Mouse (Mus musculus) cerebellum, adult 2 months (tissue): Measurements from ENCODE around the gene R3hdm2. TPM values are rescaled to one million over a fixed set of nuclear protein-coding genes. Genes with fewer than 3 reads are reported as not detected.

Source experiments
- DNase-seq, 2 experiments: peaks; one replicate each; pipeline ENCODE4 v3.0.0; 2021
- H3K27ac ChIP-seq: fragments of 200-500 bp; 2 replicates; pipeline ENCODE4 v1.5.1; 2012; ENCODE audit warnings: low read length, control low read depth, inconsistent platforms; ENCODE audit not compliant: insufficient read depth
- H3K27me3 ChIP-seq: fragments of 200-500 bp; 2 replicates; pipeline ENCODE4 v1.6.1; 2012; ENCODE audit warnings: inconsistent platforms, mild to moderate bottlenecking, low read length, moderate library complexity; ENCODE audit not compliant: control insufficient read depth, insufficient read depth
- H3K4me1 ChIP-seq: fragments of 200-500 bp; 2 replicates; pipeline ENCODE4 v1.6.1; 2011; ENCODE audit warnings: low read length; ENCODE audit not compliant: control insufficient read depth, insufficient read depth
- H3K4me3 ChIP-seq: fragments of 200-500 bp; replicated peaks from 2 replicates; pipeline ENCODE3; 2011; ENCODE audit warnings: mild to moderate bottlenecking, low read depth, low read length, control low read depth; ENCODE audit not compliant: insufficient read depth
- CTCF ChIP-seq: fragments of 200-500 bp; IDR thresholded peaks from 2 replicates; pipeline ENCODE4 v1.5.1; 2011; ENCODE audit warnings: low read depth, mild to moderate bottlenecking, control low read depth, low read length, moderate library complexity, borderline replicate concordance; ENCODE audit not compliant: insufficient read depth
- POLR2A ChIP-seq: fragments of 200-500 bp; IDR thresholded peaks from 2 replicates; pipeline ENCODE4 v1.6.1; 2011; ENCODE audit warnings: low read length, control low read depth, borderline replicate concordance; ENCODE audit not compliant: insufficient read depth
- WGBS: fragments of 180-500 bp; shearing (Covaris S2); methylation state at CpG from one replicate; pipeline ENCODE4 v1.1.7; 2018; 5-methylcytosine and 5-hydroxymethylcytosine counted together
- polyA plus RNA-seq: library from polyadenylated mRNA; depleted of rRNA; stranded (reverse); fragments of >200 nt; gene quantifications from 2 replicates; pipeline ENCODE4 v1.2.3, GENCODE M21; 2012

The R3hdm2 gene
- polyA plus RNA-seq, 1 experiment = 137 TPM

DNA sequence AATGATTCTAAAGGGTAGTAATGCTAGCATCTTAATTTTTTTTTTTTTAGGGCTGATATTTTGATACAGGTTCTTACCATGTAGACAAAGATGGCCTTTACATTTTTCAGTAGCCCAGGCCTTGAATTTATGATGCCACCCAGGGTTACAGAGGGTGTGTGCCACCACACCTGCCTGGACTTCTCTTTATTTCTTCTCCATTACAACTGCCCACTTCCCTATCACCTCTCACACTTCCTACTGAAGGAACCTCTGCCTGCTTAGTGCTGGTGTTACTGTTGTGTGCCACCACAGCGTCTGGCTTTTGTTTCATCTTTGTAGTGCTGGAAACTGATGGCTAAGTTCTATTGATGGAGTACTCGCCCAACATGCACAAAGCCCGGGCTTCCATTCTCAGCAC lies 19.4 kb upstream of the R3hdm2 start:
- 92% methylated on average over 3 of the region's 3 CpGs for WGBS
- DNase-seq = no peak
- no peak overlapping the region for H3K27ac ChIP-seq
- no peak overlapping the region for H3K4me3 ChIP-seq
- no peaks in the 10 kb centered on the region for H3K4me1 ChIP-seq
- TF ChIP-seq CTCF = no peak
- no peak for TF ChIP-seq POLR2A
- H3K27me3 ChIP-seq = no peaks in the 10 kb centered on the region

DNA sequence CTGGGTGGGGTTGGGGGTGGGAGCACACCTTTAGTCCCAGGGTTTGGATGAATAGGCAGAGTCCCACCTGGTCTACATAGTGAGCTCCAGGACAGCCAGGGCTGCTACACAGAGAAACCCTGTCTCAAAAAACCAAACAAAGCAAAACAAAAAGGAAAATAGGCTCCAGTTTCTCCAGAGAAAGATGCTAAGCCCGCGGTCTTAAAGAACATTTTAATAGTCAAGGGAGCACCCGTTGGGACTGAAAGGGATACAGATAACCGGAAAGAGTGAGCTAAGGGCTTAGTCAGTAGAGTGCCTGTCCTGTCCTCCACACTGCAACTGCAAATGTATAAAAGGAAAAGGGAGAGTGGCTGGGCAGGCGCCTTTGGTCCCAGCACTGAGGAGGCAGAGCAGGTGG lies 13.0 kb upstream of the R3hdm2 start:
- H3K4me1 ChIP-seq = no peaks in the 10 kb centered on the region
- DNase-seq = no peak
- no peak for TF ChIP-seq CTCF
- no peak for TF ChIP-seq POLR2A

DNA sequence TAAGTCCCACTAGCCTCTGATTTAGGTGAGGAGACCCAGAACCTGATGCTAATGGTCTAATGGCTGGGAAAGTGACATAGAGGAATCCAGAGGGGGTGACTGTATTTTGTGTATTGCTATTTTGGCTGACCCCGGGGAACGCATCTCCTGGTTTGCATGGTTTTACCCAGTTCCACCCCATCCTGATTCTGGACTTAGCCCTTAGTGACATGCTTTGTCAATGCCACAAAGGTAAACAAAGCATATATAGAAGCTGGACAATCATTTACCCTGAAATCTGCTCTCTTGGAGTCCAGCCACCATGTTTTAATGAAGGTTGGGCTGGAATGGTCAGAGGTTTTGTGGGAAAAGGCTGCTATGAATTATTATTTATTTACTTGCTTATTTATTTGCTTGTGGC lies 11.9 kb upstream of the R3hdm2 start:
- no peak for TF ChIP-seq CTCF
- H3K27me3 ChIP-seq = no peaks in the 10 kb centered on the region
- 83% methylated on average over 2 of the region's 2 CpGs for WGBS
- no peaks in the 10 kb centered on the region for H3K4me1 ChIP-seq
- no peak overlapping the region for H3K4me3 ChIP-seq
- DNase-seq = no peak
- H3K27ac ChIP-seq = no peak overlapping the region

More for the DNA sequence above, 13.0 kb upstream of the R3hdm2 start:
- Histone ChIP-seq H3K27ac (no peak overlapping the region), H3K27me3 (no peaks in the 10 kb centered on the region), H3K4me3 (no peak overlapping the region)
- 83% methylated on average over 5 of the region's 5 CpGs for WGBS

DNA sequence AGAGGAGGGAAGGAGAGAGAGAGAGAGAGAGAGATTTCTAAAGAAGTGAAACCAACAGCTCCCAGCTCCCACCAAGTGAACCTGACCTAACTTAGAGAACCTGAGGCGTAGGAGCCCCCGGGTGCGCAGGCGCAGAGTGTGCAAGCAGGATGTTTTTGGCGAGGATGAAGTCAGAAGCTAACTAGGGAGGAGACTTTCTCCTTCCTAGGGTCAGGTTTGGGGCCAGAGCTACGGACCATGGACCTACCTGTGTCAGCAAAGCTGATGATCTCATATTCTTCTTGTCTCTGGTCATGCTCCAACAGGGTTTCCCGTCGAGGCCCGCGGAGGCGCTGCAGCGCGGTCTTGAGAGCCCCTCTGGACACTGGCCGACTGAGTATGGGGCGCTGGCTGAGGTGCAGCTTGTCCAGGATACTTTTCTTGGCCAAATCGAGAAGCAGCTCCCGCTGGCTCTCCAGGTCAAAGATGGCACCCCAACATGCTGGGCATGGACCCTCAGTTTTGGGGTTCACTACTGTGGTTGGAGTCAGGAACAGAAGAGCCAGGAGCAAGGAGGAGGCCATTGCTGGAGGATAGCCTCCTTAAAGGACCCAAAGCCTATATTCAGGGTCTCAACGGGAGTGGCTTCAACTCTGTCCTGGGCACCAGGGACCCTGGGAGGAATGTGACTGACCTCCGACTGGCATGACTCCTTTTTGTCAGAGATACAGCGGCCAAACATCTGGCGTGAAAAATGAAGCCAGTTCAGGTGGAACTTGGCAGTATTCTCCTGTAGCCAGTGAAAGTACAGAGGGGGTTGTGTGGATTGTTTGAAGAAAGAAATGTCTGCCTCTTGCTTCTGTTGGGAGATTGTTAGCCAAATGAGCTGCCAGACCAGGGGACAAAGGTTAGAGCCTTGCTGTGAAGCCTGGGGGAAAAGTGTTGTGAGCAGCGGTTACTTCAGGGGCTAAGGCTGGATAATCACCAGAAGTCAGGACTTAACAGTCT lies 10.0 kb upstream of the R3hdm2 start, which contains the start of gene Inhbc:
TSS of gene Inhbc (minus strand) at position 598 of the 987 bp plus-strand sequence.
- 74% methylated on average over 22 of the region's 22 CpGs for WGBS
- TF ChIP-seq CTCF = no peak
- TF ChIP-seq POLR2A = no peak
- Histone ChIP-seq H3K27ac (no peak within 1 kb of the TSS), H3K27me3 (no peaks in the 10 kb centered on the region), H3K4me3 (no peak within 1 kb of the TSS), H3K4me1 (no peaks in the 10 kb centered on the region)
- DNase-seq = no peak

DNA sequence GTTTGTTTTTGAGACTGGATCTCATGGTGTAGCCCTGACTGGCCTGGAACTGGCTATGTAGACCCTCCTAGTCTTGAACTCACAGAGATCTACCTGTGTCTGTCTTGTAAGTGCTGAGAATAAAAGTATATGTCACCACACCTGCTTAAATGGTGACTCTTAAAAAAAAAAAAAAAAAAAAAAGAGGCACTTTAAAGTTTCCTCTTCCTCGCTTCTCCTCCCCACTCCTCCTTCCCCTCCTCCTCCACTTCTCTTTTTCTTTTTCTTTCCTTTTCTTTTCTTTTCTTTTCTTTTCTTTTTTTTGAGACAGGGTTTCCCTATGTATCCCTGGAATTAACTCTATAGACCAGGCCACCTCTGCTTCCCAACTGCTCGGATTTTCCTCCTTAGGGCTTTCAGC lies 9.1 kb upstream of the R3hdm2 start:
- no peak for TF ChIP-seq CTCF
- no peak for TF ChIP-seq POLR2A
- Histone ChIP-seq H3K4me1 (no peaks in the 10 kb centered on the region), H3K27ac (no peak overlapping the region), H3K27me3 (no peaks in the 10 kb centered on the region), H3K4me3 (no peak overlapping the region)
- 76% methylated on average over 2 of the region's 2 CpGs for WGBS
- DNase-seq = no peak

DNA sequence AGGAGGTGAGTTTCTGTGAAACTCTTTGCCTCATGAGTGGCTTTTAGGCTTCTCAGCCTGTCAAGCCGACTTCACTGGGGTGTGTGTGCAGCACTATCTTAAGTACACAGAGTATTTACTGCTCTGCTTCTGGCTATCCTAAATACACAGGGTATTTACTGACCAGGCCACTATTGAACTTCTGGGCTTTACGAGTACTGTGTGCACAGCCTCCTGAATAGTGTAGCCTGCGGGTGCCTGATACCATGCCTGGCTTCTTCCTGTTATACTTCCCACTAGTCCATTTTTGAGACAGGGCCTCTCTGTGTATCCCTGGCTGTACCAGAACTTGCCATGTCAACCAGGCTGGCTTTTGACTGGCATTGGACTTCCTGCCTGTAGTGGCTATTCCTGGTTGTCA lies 2.4 kb upstream of the R3hdm2 start:
- Histone ChIP-seq H3K27me3 (no peaks in the 10 kb centered on the region), H3K27ac (no peak overlapping the region), H3K4me1 (peaks cover 5% of the 10 kb centered on the region), H3K4me3 (no peak overlapping the region)
- no peak for DNase-seq
- 81% methylated on average over 3 of the region's 3 CpGs for WGBS
- no peak for TF ChIP-seq POLR2A
- TF ChIP-seq CTCF = no peak

DNA sequence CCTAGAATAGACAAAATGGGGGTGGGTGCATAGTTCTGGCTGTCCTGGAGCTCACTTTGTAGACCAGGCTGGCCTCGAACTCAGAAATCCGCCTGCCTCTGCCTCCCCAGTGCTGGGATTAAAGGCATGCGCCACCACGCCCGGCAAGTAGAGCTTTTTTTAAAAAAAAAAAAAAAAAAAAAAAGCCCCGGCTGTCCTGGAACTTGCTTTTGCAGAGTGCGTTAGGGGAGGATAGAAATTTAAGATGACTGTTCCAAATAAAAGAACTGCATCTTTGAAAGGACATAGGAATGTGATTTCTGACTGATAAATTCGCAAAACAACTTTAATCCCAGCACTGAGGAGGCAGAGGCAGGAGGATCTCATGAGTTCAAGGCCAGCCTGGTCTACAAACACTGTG lies 473 bp upstream of the R3hdm2 start:
- Histone ChIP-seq H3K4me1 (peaks cover 5% of the 10 kb centered on the region), H3K27ac (peak overlapping the region; percentile 78), H3K27me3 (no peaks in the 10 kb centered on the region), H3K4me3 (peak overlapping the region; percentile 92)
- no peak for DNase-seq
- TF ChIP-seq POLR2A = no peak
- no peak for TF ChIP-seq CTCF
- 79% methylated on average over 8 of the region's 8 CpGs for WGBS
